Mouse (Mus musculus) midbrain, embryonic 11.5 days (tissue): ENCODE measurements around the gene Pbp2. TPM values are rescaled to one million over a fixed set of nuclear protein-coding genes. Genes with fewer than 3 reads are reported as not detected.

ENCODE experiments used
- ATAC-seq: fragments of 200-750 bp; cut with Nextera tagmentation; 2 replicates; pipeline ENCODE4 v1.8.0; 2017; ENCODE audit warnings: moderate TSS enrichment, moderate library complexity; ENCODE audit not compliant: low FRiP score
- DNase-seq: peaks from one replicate; pipeline ENCODE4 v3.0.0; 2015; ENCODE audit warnings: low spot score; ENCODE audit errors: missing footprints
- H3K27ac ChIP-seq: fragments of 300-500 bp; sonication (generic); 2 replicates; pipeline ENCODE4 v1.5.1; 2014; ENCODE audit warnings: low read depth, low read length
- H3K27me3 ChIP-seq: fragments of 300-500 bp; sonication (generic); 2 replicates; pipeline ENCODE4 v1.6.1; 2014; ENCODE audit warnings: mild to moderate bottlenecking, low read length, moderate library complexity, mixed read lengths; ENCODE audit not compliant: control insufficient read depth, insufficient read depth
- H3K36me3 ChIP-seq: fragments of 300-500 bp; sonication (generic); 2 replicates; pipeline ENCODE4 v1.6.1; 2014; ENCODE audit warnings: mild to moderate bottlenecking, low read length, moderate library complexity, mixed read lengths; ENCODE audit not compliant: control insufficient read depth, insufficient read depth
- H3K4me1 ChIP-seq: fragments of 300-500 bp; sonication (generic); 2 replicates; pipeline ENCODE4 v1.6.1; 2014; ENCODE audit warnings: low read length; ENCODE audit not compliant: control insufficient read depth, insufficient read depth
- H3K4me2 ChIP-seq: fragments of 300-500 bp; sonication (generic); 2 replicates; pipeline ENCODE4 v1.6.1; 2014; ENCODE audit warnings: mild to moderate bottlenecking, moderate library complexity
- H3K4me3 ChIP-seq: fragments of 300-500 bp; sonication (generic); 2 replicates; pipeline ENCODE4 v1.5.1; 2014; ENCODE audit warnings: low read depth, low read length
- H3K9ac ChIP-seq: fragments of 300-500 bp; sonication (generic); 2 replicates; pipeline ENCODE4 v1.6.1; 2014; ENCODE audit warnings: low read length
- H3K9me3 ChIP-seq: fragments of 300-500 bp; sonication (generic); 2 replicates; pipeline ENCODE4 v1.6.1; 2016; ENCODE audit warnings: low read length; ENCODE audit not compliant: control insufficient read depth
- WGBS: fragments of 180-500 bp; shearing (Covaris S2); extraction: QIAGEN DNeasy Blood & Tissue Kit; methylation state at CpG from one replicate; pipeline ENCODE4 v1.1.7; 2014; 5-methylcytosine and 5-hydroxymethylcytosine counted together
- polyA plus RNA-seq: library from polyadenylated mRNA; unstranded; fragments of >200 nt; fragmentation: Nextera tagmentation; extraction: Ambion mirVana; gene quantifications from 2 replicates; pipeline ENCODE4 v1.2.1, GENCODE M21; 2014

The Pbp2 gene
- polyA plus RNA-seq, 1 experiment from 2014 or later = not detected

DNA sequence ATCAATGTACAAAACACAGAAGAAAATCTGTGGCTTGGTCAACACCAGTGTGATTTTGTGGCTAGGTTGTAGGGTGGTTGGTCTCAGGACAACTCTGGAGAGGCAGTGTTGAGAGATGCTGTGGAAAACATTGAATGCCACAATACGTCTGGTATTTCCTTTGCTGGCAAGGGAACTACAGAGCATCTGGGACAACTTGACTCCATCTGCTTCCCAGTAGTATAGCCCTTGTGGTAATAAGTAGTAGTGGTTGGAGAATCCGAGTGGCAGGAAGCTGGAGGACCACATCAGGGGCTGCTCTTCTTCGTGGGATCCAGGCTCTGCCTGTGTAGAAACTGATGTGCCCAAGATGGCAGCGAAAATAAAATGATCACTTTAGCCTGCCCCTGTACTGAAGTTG is 21.7 kb upstream of the Pbp2 start:
- peaks cover 12% of the 10 kb centered on the region for H3K4me1 ChIP-seq
- no peak overlapping the region for H3K27ac ChIP-seq
- no peaks in the 10 kb centered on the region for H3K27me3 ChIP-seq
- H3K9me3 ChIP-seq = no peaks in the 10 kb centered on the region
- no peak overlapping the region for H3K4me3 ChIP-seq
- DNase-seq (no peak), ATAC-seq (no peak)
- no peaks in the 10 kb centered on the region for H3K36me3 ChIP-seq
- 86% methylated on average over 4 of the region's 4 CpGs for WGBS
- no peak overlapping the region for H3K4me2 ChIP-seq
- no peak overlapping the region for H3K9ac ChIP-seq

DNA sequence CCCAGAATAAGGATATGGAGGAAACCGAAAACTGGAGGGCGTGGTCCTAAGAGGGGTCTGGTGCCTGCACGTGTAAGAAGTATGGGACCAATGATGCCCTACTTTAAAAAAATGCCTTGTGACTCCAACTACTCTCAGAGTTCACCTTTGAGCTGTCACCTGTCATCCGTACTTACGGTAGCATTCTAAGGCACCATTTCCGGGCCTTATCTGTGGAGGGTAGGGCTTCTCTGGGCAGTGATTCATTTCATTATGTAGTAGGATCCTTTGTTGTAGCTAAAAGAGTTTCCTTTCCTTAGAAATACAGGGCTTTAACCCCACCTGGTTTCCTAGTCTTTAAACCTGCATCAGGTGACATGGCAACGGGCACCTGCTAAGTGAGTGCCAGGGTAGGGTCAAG is 16.6 kb upstream of the Pbp2 start:
- WGBS = 90% methylated on average over 7 of the region's 7 CpGs
- DNase-seq (no peak), ATAC-seq (no peak)
- Histone ChIP-seq H3K36me3 (no peaks in the 10 kb centered on the region), H3K4me1 (0 out of 2 replicates have a peak, but pooled peaks cover 2% of the 10 kb centered on the region), H3K4me2 (no peak overlapping the region), H3K9me3 (no peaks in the 10 kb centered on the region), H3K27me3 (no peaks in the 10 kb centered on the region), H3K9ac (no peak overlapping the region), H3K27ac (no peak overlapping the region), H3K4me3 (no peak overlapping the region)

DNA sequence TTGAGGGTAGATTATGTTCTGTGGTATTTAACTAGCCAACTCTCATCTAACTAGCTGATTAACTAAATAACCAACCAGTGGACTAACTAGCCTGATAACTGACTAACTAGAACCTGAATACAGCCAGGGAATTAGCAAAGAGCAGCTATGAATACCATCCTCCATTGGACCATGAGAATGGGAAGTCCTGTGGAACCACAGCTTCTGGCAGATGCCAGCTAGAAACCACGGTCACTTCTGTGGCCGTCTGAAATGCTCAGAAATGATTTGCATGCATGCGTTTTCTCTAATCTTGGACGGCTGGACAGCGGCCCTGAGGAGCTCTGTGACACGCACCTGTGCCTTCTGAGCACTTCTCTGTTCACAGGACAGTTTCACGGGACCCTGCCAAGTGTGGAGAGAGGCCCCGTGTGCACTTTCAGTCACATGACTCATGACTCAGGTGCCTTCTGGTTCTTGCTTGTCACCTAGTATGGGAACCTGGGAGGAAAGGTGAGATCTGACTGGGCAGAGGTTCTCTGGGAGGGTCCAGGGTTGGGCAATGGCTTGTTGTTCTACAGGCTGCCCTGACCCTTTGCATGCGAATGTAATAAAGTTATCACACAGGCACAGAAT is 14.6 kb upstream of the Pbp2 start:
- no peak overlapping the region for H3K9ac ChIP-seq
- DNase-seq = no peak
- H3K27me3 ChIP-seq = no peaks in the 10 kb centered on the region
- WGBS = 86% methylated on average over 9 of the region's 9 CpGs
- no peak overlapping the region for H3K27ac ChIP-seq
- H3K36me3 ChIP-seq = no peaks in the 10 kb centered on the region
- H3K4me1 ChIP-seq = 0 out of 2 replicates have a peak, but pooled peaks cover 2% of the 10 kb centered on the region
- no peak for ATAC-seq
- H3K4me3 ChIP-seq = no peak overlapping the region
- no peak overlapping the region for H3K4me2 ChIP-seq
- H3K9me3 ChIP-seq = no peaks in the 10 kb centered on the region

DNA sequence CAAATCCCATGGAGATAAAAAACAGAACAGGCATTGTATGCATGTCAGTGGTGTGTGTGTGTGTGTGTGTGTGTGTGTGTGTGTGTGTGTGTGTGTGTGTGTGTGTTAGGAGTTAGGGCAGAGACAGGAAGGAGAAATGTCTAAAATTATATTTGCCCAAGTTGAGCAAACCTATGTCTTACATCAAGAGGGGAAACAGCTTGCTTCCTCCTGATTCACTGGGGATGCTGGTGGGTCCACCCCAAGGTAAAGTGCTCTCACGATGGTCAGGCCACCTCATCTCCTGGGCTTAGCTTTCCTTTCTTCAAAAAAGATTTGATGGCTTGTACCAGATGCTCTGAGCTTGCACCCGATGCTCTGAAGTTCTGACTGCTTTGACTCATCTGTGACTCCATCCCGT is 13.9 kb upstream of the Pbp2 start:
- Histone ChIP-seq H3K4me2 (no peak overlapping the region), H3K27me3 (no peaks in the 10 kb centered on the region), H3K4me3 (no peak overlapping the region), H3K36me3 (no peaks in the 10 kb centered on the region), H3K9me3 (no peaks in the 10 kb centered on the region), H3K9ac (no peak overlapping the region), H3K27ac (no peak overlapping the region), H3K4me1 (0 out of 2 replicates have a peak, but pooled peaks cover 2% of the 10 kb centered on the region)
- WGBS = 86% methylated on average over 3 of the region's 3 CpGs
- DNase-seq (no peak), ATAC-seq (no peak)

DNA sequence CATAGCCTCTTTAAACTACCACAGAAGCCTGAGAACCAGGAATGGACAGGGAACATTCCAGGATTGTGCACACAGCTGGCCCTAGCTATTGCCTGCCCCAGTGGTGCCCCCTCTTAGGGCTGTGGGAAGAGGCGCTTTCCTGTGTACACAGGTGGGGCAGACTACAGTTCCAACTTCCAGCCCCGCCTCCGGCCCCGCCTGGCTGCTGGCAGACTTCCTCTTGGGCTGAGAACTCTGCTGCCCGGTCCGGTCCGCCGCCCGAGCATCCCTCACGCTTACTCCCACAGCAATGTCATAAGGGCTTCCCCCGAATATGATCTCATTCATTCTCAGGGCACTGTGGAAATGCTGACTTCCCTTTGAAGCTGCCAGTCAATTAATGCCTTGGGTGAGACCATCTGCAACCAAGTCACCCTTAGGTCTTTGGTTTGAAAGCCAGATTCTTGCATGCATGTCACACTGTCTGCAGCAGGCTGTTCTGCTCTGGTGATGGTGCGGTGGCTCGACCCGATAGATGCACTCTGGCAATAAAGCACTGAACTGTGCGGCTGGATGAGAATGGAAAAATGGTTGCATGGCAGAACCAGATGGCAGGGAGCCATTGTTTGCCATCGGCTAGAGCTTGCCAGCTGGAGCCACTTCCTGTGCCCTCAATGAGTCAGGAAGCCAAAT is 13.2 kb upstream of the Pbp2 start:
- DNase-seq (peak; percentile 84), ATAC-seq (no peak)
- Histone ChIP-seq H3K4me1 (0 out of 2 replicates have a peak, but pooled peaks cover 2% of the 10 kb centered on the region), H3K9me3 (no peaks in the 10 kb centered on the region), H3K9ac (no peak overlapping the region), H3K27me3 (no peaks in the 10 kb centered on the region), H3K4me2 (no peak overlapping the region), H3K4me3 (no peak overlapping the region), H3K27ac (no peak overlapping the region), H3K36me3 (no peaks in the 10 kb centered on the region)
- WGBS = 51% methylated on average over 16 of the region's 16 CpGs

DNA sequence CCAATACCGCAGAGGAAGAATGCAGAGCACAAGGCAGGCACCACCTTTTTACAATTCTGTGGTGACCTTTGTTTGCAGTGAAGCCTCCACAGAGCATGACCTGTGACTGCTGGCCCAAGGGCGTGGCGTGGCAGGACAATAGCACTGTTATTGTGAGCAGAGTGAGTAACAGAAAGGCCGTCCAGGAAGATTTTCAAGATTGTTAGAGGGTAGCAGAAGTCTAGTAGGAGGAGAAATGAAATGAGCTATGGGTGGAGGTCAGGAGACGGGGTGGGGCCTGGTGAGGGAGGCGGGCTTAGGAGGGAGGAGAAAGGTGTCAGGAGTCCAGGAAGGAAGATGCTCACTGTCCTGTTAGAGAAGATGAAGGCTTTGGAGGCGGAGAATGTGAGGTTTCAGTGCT is 12.5 kb upstream of the Pbp2 start:
- 63% methylated on average over 7 of the region's 7 CpGs for WGBS
- Histone ChIP-seq H3K4me1 (0 out of 2 replicates have a peak, but pooled peaks cover 2% of the 10 kb centered on the region), H3K27ac (no peak overlapping the region), H3K27me3 (no peaks in the 10 kb centered on the region), H3K9ac (no peak overlapping the region), H3K4me3 (no peak overlapping the region), H3K9me3 (no peaks in the 10 kb centered on the region), H3K36me3 (no peaks in the 10 kb centered on the region), H3K4me2 (no peak overlapping the region)
- ATAC-seq (no peak), DNase-seq (no peak)

DNA sequence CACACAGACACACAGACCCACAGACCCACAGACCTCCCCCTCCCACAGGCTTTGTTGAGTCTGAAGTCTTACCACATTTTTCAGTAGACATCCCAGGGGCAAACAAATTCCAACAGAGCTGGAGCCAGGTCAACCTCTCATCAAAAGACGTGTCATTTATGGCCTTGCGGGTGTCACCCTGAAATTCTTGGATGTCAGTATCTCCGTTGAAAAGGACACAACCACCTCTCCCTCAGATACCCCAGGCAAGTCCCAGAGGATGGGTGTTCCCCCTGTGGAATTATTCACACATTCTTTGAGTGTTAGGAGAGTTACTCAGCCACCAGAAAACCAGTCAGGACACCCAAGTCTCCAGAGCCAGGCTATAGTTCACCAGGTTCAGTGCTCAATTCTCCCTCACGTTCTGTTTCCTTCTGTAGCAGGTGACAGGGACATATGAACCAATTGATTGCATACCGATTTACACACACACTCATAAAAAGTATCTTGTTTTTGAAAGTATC is 9.3 kb upstream of the Pbp2 start:
- no peak overlapping the region for H3K4me3 ChIP-seq
- no peaks in the 10 kb centered on the region for H3K9me3 ChIP-seq
- no peaks in the 10 kb centered on the region for H3K27me3 ChIP-seq
- 92% methylated on average over 5 of the region's 5 CpGs for WGBS
- no peak overlapping the region for H3K4me2 ChIP-seq
- no peak for ATAC-seq
- no peak for DNase-seq
- no peaks in the 10 kb centered on the region for H3K36me3 ChIP-seq
- H3K27ac ChIP-seq = no peak overlapping the region
- H3K4me1 ChIP-seq = 0 out of 2 replicates have a peak, but pooled peaks cover 2% of the 10 kb centered on the region
- H3K9ac ChIP-seq = no peak overlapping the region

DNA sequence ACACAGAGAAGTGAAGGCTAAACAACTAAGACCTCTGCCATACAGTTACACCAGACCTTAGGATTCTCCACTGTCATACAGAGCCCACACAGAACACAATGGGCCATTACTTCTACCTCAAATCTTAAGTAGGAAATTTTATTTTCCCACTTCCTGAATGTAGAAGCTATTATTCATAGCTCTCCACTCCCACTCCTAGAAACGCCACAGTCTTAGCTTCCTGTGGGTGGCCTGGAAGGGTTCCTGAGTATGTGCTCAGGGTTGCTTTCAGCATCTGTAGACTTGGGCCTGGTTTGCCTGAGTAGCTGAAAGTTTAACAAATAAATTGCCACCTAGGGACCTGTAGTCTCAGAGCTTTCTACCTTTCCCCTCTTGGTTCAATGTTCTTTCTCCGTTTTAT is 5.9 kb upstream of the Pbp2 start:
- no peaks in the 10 kb centered on the region for H3K9me3 ChIP-seq
- H3K4me3 ChIP-seq = no peak overlapping the region
- 84% methylated on average over 2 of the region's 2 CpGs for WGBS
- H3K4me1 ChIP-seq = no peaks in the 10 kb centered on the region
- H3K9ac ChIP-seq = no peak overlapping the region
- no peaks in the 10 kb centered on the region for H3K27me3 ChIP-seq
- H3K36me3 ChIP-seq = no peaks in the 10 kb centered on the region
- no peak overlapping the region for H3K27ac ChIP-seq
- DNase-seq = no peak
- ATAC-seq = no peak
- H3K4me2 ChIP-seq = no peak overlapping the region

DNA sequence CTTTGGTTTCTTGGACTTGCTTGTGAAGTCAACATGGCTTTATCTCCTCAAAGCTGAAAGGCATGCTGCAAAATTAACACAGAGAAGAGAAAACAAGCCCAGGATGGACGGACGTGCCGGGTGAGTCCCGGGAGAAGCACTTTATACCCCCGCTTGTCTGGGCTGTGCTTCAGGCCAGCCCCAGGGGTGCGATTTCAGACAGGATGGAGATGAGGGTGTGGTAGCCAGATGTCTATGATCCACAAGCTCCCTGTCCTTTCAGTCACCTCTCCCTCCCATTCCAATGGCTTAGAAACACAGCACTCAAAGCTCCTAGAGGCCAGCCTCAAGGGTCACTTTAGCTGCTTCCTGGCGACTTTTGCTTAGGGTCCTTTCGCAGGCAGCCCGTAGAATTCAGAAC is 3.8 kb upstream of the Pbp2 start:
- H3K9ac ChIP-seq = no peak overlapping the region
- WGBS = 79% methylated on average over 9 of the region's 9 CpGs

More for the DNA sequence above, 3.8 kb upstream of the Pbp2 start:
- ATAC-seq = no peak
- Histone ChIP-seq H3K27me3 (no peaks in the 10 kb centered on the region), H3K4me3 (no peak overlapping the region), H3K4me2 (no peak overlapping the region), H3K36me3 (no peaks in the 10 kb centered on the region), H3K9me3 (no peaks in the 10 kb centered on the region), H3K27ac (no peak overlapping the region), H3K4me1 (no peaks in the 10 kb centered on the region)
- no peak for DNase-seq
